Mouse (Mus musculus): ENCODE measurements around the gene Disp2.

Gene Disp2

DNA sequence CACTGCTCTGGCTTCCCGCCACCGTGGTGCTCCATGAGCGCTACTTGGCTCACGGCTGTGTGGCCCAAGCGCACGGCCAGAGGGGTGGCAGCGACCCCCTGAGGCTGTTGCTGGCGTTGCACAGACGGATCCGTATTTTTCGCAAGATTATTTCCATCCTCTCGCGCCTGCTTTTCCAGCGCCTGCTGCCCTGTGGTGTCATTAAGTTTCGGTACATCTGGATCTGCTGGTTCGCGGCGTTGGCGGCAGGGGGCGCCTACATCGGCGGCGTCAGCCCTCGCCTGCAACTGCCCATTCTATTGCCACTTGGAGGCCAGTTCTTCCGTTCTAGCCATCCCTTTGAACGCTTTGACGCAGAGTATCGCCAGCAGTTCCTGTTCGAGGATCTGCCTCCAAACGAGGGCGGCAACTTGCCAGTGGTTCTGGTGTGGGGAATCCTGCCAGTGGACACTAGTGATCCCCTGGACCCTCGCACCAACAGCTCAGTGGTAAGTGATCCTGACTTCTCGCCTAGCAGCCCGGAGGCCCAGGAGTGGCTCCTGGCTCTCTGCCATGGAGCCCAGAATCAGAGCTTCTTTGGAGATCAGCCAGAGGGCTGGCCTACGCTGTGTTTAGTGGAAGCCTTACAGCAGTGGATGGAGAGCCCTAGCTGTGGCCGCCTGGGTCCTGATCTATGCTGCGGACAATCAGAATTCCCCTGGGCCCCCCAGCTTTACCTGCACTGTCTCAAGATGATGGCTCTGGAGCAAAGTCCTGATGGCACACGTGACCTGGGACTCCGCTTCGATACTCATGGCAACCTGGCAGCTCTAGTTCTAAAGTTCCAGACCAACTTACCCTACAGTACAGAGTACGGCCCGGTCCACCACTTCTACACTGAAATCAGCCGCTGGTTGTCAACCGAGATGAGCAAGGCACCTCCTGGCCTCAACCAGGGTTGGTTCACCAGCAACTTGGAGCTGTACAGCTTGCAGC lies 11.3 kb downstream of the Disp2 start:
- TF ChIP-seq GATA4 (IDR thresholded peaks at IDR 0.05; ENCODE audit: insufficient replicate concordance, low read length): no peak; the same call in 1 of the 2 replicates

DNA sequence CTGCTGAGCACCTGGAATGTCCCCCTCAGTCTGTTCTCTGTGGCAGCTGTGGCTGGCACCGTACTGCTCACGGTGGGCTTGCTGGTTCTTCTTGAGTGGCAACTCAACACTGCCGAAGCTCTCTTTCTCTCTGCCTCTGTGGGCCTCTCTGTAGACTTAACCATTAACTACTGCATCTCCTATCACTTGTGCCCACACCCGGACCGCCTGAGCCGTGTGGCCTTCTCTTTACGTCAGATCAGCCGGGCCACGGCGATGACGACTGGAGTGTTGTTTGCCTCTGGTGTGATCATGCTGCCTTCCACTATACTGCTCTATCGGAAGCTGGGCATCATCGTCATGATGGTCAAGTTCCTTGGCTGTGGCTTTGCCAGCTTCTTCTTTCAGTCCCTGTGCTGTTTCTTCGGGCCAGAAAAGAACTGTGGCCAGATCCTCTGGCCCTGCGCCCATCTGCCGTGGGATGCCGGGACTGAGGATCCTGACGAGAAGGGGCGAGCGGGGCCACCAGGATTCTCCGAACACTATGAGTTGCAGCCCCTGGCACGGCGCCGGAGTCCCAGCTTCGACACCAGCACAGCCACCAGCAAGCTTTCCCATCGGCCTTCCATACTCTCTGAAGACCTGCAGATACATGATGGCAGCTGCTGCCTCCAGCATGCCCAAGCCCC lies 12.2 kb downstream of the Disp2 start:
- no peak for TF ChIP-seq GATA4 (IDR thresholded peaks at IDR 0.05; ENCODE audit: insufficient replicate concordance, low read length)

- no peak for TF ChIP-seq GATA4 (IDR thresholded peaks at IDR 0.05; ENCODE audit: insufficient replicate concordance, low read length)
These were observed 12.7 kb downstream of the Disp2 start for GRCm38 (mm10) chr2:118792259-118792613.

DNA sequence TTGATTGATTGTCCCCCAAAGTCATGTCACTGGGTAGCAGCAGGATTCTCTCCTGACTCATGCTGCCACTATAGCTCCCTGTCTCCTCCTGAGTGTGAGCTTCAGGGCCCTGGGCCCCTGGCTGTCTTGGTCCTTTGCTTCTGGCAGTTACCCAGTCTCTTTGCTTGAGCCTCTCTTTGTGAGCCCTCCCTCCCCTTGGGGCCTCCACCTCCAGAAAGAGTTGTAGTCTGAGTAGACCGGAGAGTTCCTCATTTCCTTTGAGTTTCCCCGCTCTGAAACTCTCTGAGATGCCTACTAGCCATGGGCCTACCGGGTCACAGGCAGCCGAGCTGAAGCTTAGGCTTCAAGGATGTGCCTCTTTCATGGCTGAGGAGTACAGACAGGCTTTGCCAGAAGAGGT lies 14.1 kb downstream of the Disp2 start:
- TF ChIP-seq GATA4 (IDR thresholded peaks at IDR 0.05; ENCODE audit: insufficient replicate concordance, low read length): no peak

- no peak for TF ChIP-seq GATA4 (IDR thresholded peaks at IDR 0.05; ENCODE audit: insufficient replicate concordance, low read length)
These were observed 23.1 kb downstream of the Disp2 start for GRCm38 (mm10) chr2:118802542-118803118.

GRCm38 (mm10) chr2:118804474-118804873 lies 25.0 kb downstream of the Disp2 start:
- TF ChIP-seq GATA4 (IDR thresholded peaks at IDR 0.05; ENCODE audit: insufficient replicate concordance, low read length): no peak

DNA sequence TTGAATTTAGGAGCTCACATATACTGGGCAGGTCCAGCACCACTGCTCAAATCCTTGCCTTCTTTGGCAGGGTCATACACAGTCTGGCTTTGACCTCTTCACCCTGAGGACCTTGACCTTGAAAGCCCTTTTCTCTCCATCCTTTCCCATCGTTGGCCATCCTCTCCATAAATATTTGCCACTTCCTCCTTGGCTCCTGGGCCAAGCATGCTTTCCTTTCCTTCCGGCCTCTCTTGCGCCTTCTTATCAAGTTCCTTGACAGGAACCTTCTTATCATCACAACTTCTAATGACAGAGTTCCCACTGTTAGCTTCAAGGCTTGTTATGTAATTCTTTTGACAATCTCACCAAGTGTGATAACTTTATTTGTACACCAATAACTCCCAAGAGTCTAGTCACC lies 25.6 kb downstream of the Disp2 start:
- peak; percentile 89; the same call in 1 of the 2 replicates for TF ChIP-seq GATA4 (IDR thresholded peaks at IDR 0.05; ENCODE audit: insufficient replicate concordance, low read length)

DNA sequence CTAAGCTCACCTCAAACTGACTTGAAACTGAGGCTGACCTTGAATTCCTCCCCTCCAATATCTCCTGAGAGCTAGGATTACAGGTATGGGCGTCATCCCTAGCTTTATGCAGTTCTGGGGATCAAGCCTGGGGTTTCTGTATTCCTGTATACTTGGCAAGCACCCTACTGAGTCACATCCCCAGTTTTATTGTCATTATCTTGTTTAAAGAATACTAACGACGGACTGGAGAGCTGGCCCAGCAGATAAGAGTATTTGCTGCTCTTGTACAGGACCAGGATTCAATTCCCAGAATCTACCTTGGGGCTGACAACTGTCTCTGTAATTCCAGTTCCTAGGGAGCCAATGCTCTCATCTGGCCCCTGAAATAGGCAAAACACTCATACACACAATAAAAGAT lies 26.2 kb downstream of the Disp2 start:
- no peak for TF ChIP-seq GATA4 (IDR thresholded peaks at IDR 0.05; ENCODE audit: insufficient replicate concordance, low read length)

GRCm38 (mm10) chr2:118806860-118807259 lies 27.3 kb downstream of the Disp2 start:
- no peak for TF ChIP-seq GATA4 (IDR thresholded peaks at IDR 0.05; ENCODE audit: insufficient replicate concordance, low read length)

- TF ChIP-seq GATA4 (IDR thresholded peaks at IDR 0.05; ENCODE audit: insufficient replicate concordance, low read length): no peak
These were observed 31.3 kb downstream of the Disp2 start for GRCm38 (mm10) chr2:118810861-118811260.

GRCm38 (mm10) chr2:118812724-118813123 lies 33.2 kb downstream of the Disp2 start:
- TF ChIP-seq GATA4 (IDR thresholded peaks at IDR 0.05; ENCODE audit: insufficient replicate concordance, low read length): no peak

- TF ChIP-seq GATA4 (IDR thresholded peaks at IDR 0.05; ENCODE audit: insufficient replicate concordance, low read length): no peak
These were observed 34.7 kb downstream of the Disp2 start, which contains the start of gene Knstrn for GRCm38 (mm10) chr2:118813981-118814836. TSS of gene Knstrn (plus strand) at chr2:118814003.

DNA sequence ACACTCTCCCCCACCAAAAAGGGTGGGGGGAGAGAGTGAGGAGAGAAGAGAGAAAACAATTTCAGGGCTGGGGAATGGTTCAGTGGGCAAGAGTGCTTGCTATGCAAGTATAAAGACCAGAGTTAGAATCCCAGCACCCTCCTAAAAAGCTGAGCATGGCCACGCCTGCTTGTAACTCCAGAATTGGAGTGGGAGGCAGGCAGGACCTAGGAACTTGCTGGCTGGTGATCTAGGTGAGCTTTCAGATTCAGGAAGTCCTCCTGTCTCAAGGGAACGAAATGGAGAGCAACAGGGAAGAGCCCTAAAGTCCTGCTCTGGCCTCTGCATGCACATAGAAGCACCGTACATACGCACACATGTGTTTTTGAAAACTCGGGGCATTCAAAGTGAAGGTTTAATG lies 43.3 kb downstream of the Disp2 start:
- TF ChIP-seq GATA4 (IDR thresholded peaks at IDR 0.05; ENCODE audit: insufficient replicate concordance, low read length): no peak

GRCm38 (mm10) chr2:118824396-118824795 lies 44.9 kb downstream of the Disp2 start:
- TF ChIP-seq GATA4 (IDR thresholded peaks at IDR 0.05; ENCODE audit: insufficient replicate concordance, low read length): no peak

DNA sequence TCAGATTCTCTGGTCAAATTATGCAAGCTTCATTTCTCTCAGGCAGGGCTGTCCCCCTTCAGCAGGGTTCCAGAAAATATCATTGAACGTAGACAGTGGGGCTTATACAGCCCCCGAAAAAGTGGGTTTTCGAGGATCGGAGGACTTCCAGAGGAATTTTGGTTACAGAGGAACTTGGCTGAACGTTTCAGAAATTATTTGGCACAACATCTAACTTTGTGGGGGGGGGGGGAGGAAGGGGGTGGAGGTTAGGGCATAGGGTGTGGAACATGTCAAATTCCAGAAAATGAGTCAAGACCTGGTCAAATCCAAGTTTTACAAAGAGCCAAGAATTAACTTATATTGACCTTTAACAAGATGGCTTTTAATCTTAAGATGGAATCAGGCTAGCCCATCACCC lies 49.6 kb downstream of the Disp2 start:
- TF ChIP-seq GATA4 (IDR thresholded peaks at IDR 0.05; ENCODE audit: insufficient replicate concordance, low read length): no peak
